Mouse (Mus musculus): ENCODE data around the gene Plcb2. TPM values are rescaled to one million over a fixed set of nuclear protein-coding genes. Genes with fewer than 3 reads are reported as not detected.

The Plcb2 gene
- polyA plus RNA-seq, 1 experiment from 2014 or later: 0.32 TPM

GRCm38 (mm10) chr2:118714230-118714629, 14.0 kb downstream of the Plcb2 start:
- DNase-seq (ENCODE audit: low spot score): peak; percentile 57
- H3K27me3 ChIP-seq (ENCODE audit: control insufficient read depth, insufficient read depth, low read length): peaks cover 36% of the 10 kb centered on the region

GRCm38 (mm10) chr2:118713631-118714030, 14.6 kb downstream of the Plcb2 start:
- DNase-seq (ENCODE audit: low spot score) (no peak), ATAC-seq (ENCODE audit: low FRiP score) (no peak)
- Histone ChIP-seq H3K36me3 (ENCODE audit: control insufficient read depth, insufficient read depth, low read length) (no peaks in the 10 kb centered on the region), H3K9me3 (ENCODE audit: control insufficient read depth, low read length) (no peaks in the 10 kb centered on the region), H3K4me1 (replicated peaks; ENCODE audit: control insufficient read depth, insufficient read depth, low read length) (peaks cover 7% of the 10 kb centered on the region), H3K27ac (ENCODE audit: low read depth, low read length) (no peak overlapping the region), H3K4me2 (replicated peaks; ENCODE audit: low read depth, low read length) (no peak overlapping the region), H3K27me3 (ENCODE audit: control insufficient read depth, insufficient read depth, low read length) (peaks cover 40% of the 10 kb centered on the region), H3K9ac (ENCODE audit: low read depth, low read length) (no peak overlapping the region), H3K4me3 (ENCODE audit: low read depth, low read length) (no peak overlapping the region)
- 88% methylated on average over 6 of the region's 6 CpGs for WGBS

More at GRCm38 (mm10) chr2:118714230-118714629, 14.0 kb downstream of the Plcb2 start:
- H3K27ac ChIP-seq (ENCODE audit: low read depth, low read length): no peak overlapping the region
- 42% methylated on average over 4 of the region's 4 CpGs for WGBS
- H3K36me3 ChIP-seq (ENCODE audit: control insufficient read depth, insufficient read depth, low read length): no peaks in the 10 kb centered on the region
- peak; percentile 25; the same call in 1 of the 2 replicates for ATAC-seq (ENCODE audit: low FRiP score)
- H3K4me1 ChIP-seq (replicated peaks; ENCODE audit: control insufficient read depth, insufficient read depth, low read length): peaks cover 7% of the 10 kb centered on the region
- H3K4me3 ChIP-seq (ENCODE audit: low read depth, low read length): no peak overlapping the region
- no peaks in the 10 kb centered on the region for H3K9me3 ChIP-seq (ENCODE audit: control insufficient read depth, low read length)
- H3K9ac ChIP-seq (ENCODE audit: low read depth, low read length): no peak overlapping the region
- H3K4me2 ChIP-seq (replicated peaks; ENCODE audit: low read depth, low read length): no peak overlapping the region

GRCm38 (mm10) chr2:118711038-118711494, 17.2 kb downstream of the Plcb2 start:
- Histone ChIP-seq H3K9me3 (ENCODE audit: control insufficient read depth, low read length) (no peaks in the 10 kb centered on the region), H3K9ac (ENCODE audit: low read depth, low read length) (peak overlapping the region; percentile 32; the same call in 1 of the 2 replicates), H3K4me1 (replicated peaks; ENCODE audit: control insufficient read depth, insufficient read depth, low read length) (peaks cover 7% of the 10 kb centered on the region), H3K36me3 (ENCODE audit: control insufficient read depth, insufficient read depth, low read length) (no peaks in the 10 kb centered on the region), H3K27me3 (ENCODE audit: control insufficient read depth, insufficient read depth, low read length) (peaks cover 65% of the 10 kb centered on the region), H3K4me3 (ENCODE audit: low read depth, low read length) (peak overlapping the region; percentile 31), H3K4me2 (replicated peaks; ENCODE audit: low read depth, low read length) (peak overlapping the region; percentile 64), H3K27ac (ENCODE audit: low read depth, low read length) (no peak overlapping the region)
- DNase-seq (ENCODE audit: low spot score) (peak; percentile 68), ATAC-seq (ENCODE audit: low FRiP score) (peak; percentile 67)
- under 1% methylated on average over 36 of the region's 36 CpGs for WGBS

- 36% methylated on average over 4 of the region's 4 CpGs for WGBS
- H3K9me3 ChIP-seq (ENCODE audit: control insufficient read depth, low read length): no peaks in the 10 kb centered on the region
- no peak for DNase-seq (ENCODE audit: low spot score)
- no peak overlapping the region for H3K4me3 ChIP-seq (ENCODE audit: low read depth, low read length)
- peaks cover 7% of the 10 kb centered on the region for H3K4me1 ChIP-seq (replicated peaks; ENCODE audit: control insufficient read depth, insufficient read depth, low read length)
- H3K27ac ChIP-seq (ENCODE audit: low read depth, low read length): no peak overlapping the region
- no peak overlapping the region for H3K4me2 ChIP-seq (replicated peaks; ENCODE audit: low read depth, low read length)
- peaks cover 79% of the 10 kb centered on the region for H3K27me3 ChIP-seq (ENCODE audit: control insufficient read depth, insufficient read depth, low read length)
- no peak overlapping the region for H3K9ac ChIP-seq (ENCODE audit: low read depth, low read length)
- no peak for ATAC-seq (ENCODE audit: low FRiP score)
- no peaks in the 10 kb centered on the region for H3K36me3 ChIP-seq (ENCODE audit: control insufficient read depth, insufficient read depth, low read length)
These were observed 18.5 kb downstream of the Plcb2 start for GRCm38 (mm10) chr2:118709655-118710221.

- peaks cover 15% of the 10 kb centered on the region for H3K4me1 ChIP-seq (replicated peaks; ENCODE audit: control insufficient read depth, insufficient read depth, low read length)
These were observed 19.8 kb downstream of the Plcb2 start for GRCm38 (mm10) chr2:118708472-118708871.

GRCm38 (mm10) chr2:118706436-118706835, 21.8 kb downstream of the Plcb2 start:
- no peaks in the 10 kb centered on the region for H3K9me3 ChIP-seq (ENCODE audit: control insufficient read depth, low read length)
- no peak overlapping the region for H3K27ac ChIP-seq (ENCODE audit: low read depth, low read length)
- peaks cover 18% of the 10 kb centered on the region for H3K4me1 ChIP-seq (replicated peaks; ENCODE audit: control insufficient read depth, insufficient read depth, low read length)
- H3K27me3 ChIP-seq (ENCODE audit: control insufficient read depth, insufficient read depth, low read length): peaks cover 98% of the 10 kb centered on the region
- H3K9ac ChIP-seq (ENCODE audit: low read depth, low read length): no peak overlapping the region
- DNase-seq (ENCODE audit: low spot score) (no peak), ATAC-seq (ENCODE audit: low FRiP score) (no peak)
- H3K36me3 ChIP-seq (ENCODE audit: control insufficient read depth, insufficient read depth, low read length): no peaks in the 10 kb centered on the region
- no peak overlapping the region for H3K4me3 ChIP-seq (ENCODE audit: low read depth, low read length)
- H3K4me2 ChIP-seq (replicated peaks; ENCODE audit: low read depth, low read length): no peak overlapping the region
- 2% methylated on average over 6 of the region's 6 CpGs for WGBS

More at GRCm38 (mm10) chr2:118708472-118708871, 19.8 kb downstream of the Plcb2 start:
- no peak for ATAC-seq (ENCODE audit: low FRiP score)
- Histone ChIP-seq H3K9ac (ENCODE audit: low read depth, low read length) (no peak overlapping the region), H3K27me3 (ENCODE audit: control insufficient read depth, insufficient read depth, low read length) (peaks cover 91% of the 10 kb centered on the region), H3K4me3 (ENCODE audit: low read depth, low read length) (no peak overlapping the region), H3K36me3 (ENCODE audit: control insufficient read depth, insufficient read depth, low read length) (no peaks in the 10 kb centered on the region), H3K9me3 (ENCODE audit: control insufficient read depth, low read length) (no peaks in the 10 kb centered on the region), H3K27ac (ENCODE audit: low read depth, low read length) (no peak overlapping the region), H3K4me2 (replicated peaks; ENCODE audit: low read depth, low read length) (no peak overlapping the region)
- WGBS: 79% methylated on average over 4 of the region's 4 CpGs
- no peak for DNase-seq (ENCODE audit: low spot score)

- H3K4me3 ChIP-seq (ENCODE audit: low read depth, low read length): peak within 1 kb of the TSS; percentile 38
- no peaks in the 10 kb centered on the region for H3K9me3 ChIP-seq (ENCODE audit: control insufficient read depth, low read length)
- H3K27ac ChIP-seq (ENCODE audit: low read depth, low read length): no peak within 1 kb of the TSS
- under 1% methylated on average over 43 of the region's 50 CpGs for WGBS
- peaks cover 97% of the 10 kb centered on the region for H3K27me3 ChIP-seq (ENCODE audit: control insufficient read depth, insufficient read depth, low read length)
- 0 out of 2 replicates have a peak within 1 kb of the TSS, but pooled peaks have one; percentile 15 for H3K9ac ChIP-seq (ENCODE audit: low read depth, low read length)
- peak within 1 kb of the TSS; percentile 74 for H3K4me2 ChIP-seq (replicated peaks; ENCODE audit: low read depth, low read length)
- peaks cover 18% of the 10 kb centered on the region for H3K4me1 ChIP-seq (replicated peaks; ENCODE audit: control insufficient read depth, insufficient read depth, low read length)
- no peak for ATAC-seq (ENCODE audit: low FRiP score)
- H3K36me3 ChIP-seq (ENCODE audit: control insufficient read depth, insufficient read depth, low read length): no peaks in the 10 kb centered on the region
- DNase-seq (ENCODE audit: low spot score): peak; percentile 51
These were observed 24.1 kb downstream of the Plcb2 start, which contains the start of gene Ankrd63 for GRCm38 (mm10) chr2:118703913-118704730. TSS of gene Ankrd63 (minus strand) at chr2:118703963.

- peaks cover 91% of the 10 kb centered on the region for H3K27me3 ChIP-seq (ENCODE audit: control insufficient read depth, insufficient read depth, low read length)
- peaks cover 18% of the 10 kb centered on the region for H3K4me1 ChIP-seq (replicated peaks; ENCODE audit: control insufficient read depth, insufficient read depth, low read length)
- peak overlapping the region; percentile 74 for H3K4me2 ChIP-seq (replicated peaks; ENCODE audit: low read depth, low read length)
- H3K36me3 ChIP-seq (ENCODE audit: control insufficient read depth, insufficient read depth, low read length): no peaks in the 10 kb centered on the region
- under 1% methylated on average over 91 of the region's 93 CpGs for WGBS
- ATAC-seq (ENCODE audit: low FRiP score) (peak; percentile 21; the same call in 1 of the 2 replicates), DNase-seq (ENCODE audit: low spot score) (peak; percentile 73)
- H3K9ac ChIP-seq (ENCODE audit: low read depth, low read length): no peak overlapping the region
- peak overlapping the region; percentile 38 for H3K4me3 ChIP-seq (ENCODE audit: low read depth, low read length)
- no peak overlapping the region for H3K27ac ChIP-seq (ENCODE audit: low read depth, low read length)
- H3K9me3 ChIP-seq (ENCODE audit: control insufficient read depth, low read length): no peaks in the 10 kb centered on the region
These were observed 25.1 kb downstream of the Plcb2 start for GRCm38 (mm10) chr2:118702883-118703761.

Measured in hindbrain, embryonic 11.5 days (tissue).